Mouse (Mus musculus): ENCODE measurements around the gene Gnai1. TPM values are rescaled to one million over a fixed set of nuclear protein-coding genes. Genes with fewer than 3 reads are reported as not detected.

The Gnai1 gene
- polyA plus RNA-seq, 1 experiment from 2014 or later = 25.8 TPM

DNA sequence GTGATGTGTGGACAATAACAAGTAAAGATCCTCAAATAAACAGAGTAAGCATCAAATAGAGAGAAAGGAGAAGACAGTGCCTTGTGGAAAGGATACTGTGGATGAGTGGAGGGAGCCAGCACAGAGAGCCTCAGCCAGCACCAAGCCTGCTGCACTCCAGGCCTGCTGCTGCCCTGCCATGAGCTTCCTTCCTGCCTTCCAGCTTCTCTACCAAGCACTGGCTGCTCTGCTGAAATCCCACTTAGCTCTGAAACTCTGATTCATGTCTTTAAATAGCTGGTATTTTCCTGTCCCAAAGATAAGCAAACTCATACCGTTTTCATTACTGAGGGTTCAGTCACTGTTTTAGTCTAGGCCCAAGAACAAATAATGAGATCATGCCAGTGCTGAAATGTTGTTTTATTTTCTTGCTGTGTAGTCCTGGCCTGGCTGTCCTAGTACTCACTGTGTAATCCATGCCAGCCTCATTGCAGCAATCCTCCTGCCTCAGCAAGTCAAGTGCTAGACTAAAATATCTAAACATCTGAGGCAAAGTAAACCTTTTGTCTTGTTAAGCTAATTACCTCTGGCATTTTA is 52.8 kb downstream of the Gnai1 start:
- Histone ChIP-seq H3K9me3 (ENCODE audit: control insufficient read depth, low read length) (no peaks in the 10 kb centered on the region), H3K9ac (ENCODE audit: low read depth, low read length) (no peak overlapping the region), H3K27ac (ENCODE audit: low read depth, low read length) (no peak overlapping the region), H3K36me3 (ENCODE audit: control insufficient read depth, insufficient read depth, low read length) (no peaks in the 10 kb centered on the region), H3K4me1 (replicated peaks; ENCODE audit: control insufficient read depth, insufficient read depth, low read length) (no peaks in the 10 kb centered on the region), H3K4me3 (ENCODE audit: low read depth, low read length) (no peak overlapping the region), H3K4me2 (replicated peaks; ENCODE audit: low read depth, low read length) (no peak overlapping the region), H3K27me3 (ENCODE audit: control insufficient read depth, insufficient read depth, low read length) (no peaks in the 10 kb centered on the region)
- no peak for DNase-seq (ENCODE audit: low spot score)
- ATAC-seq (ENCODE audit: low FRiP score) = no peak
- 65% methylated on average over 1 of the region's 1 CpGs for WGBS

DNA sequence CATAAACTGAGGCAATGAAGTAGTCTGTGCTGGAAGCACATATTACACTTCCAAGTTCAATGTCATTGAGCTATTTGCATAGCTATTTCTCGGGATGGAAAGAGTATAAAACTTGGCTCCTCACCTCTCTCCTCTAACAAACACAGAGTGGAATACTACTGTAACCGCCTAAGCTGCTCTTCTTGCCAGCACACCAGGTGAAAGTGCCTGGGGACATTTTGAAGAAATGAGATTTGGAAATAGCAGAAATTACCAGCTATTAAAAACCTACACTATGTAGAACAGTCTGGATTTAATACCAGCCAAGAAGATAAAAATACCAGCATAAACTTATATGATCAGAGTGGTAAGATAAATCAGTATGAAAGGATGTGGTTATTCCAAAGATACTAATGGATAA is 63.6 kb downstream of the Gnai1 start:
- no peaks in the 10 kb centered on the region for H3K4me1 ChIP-seq (replicated peaks; ENCODE audit: control insufficient read depth, insufficient read depth, low read length)
- 81% methylated on average over 2 of the region's 2 CpGs for WGBS
- ATAC-seq (ENCODE audit: low FRiP score) = no peak

DNA sequence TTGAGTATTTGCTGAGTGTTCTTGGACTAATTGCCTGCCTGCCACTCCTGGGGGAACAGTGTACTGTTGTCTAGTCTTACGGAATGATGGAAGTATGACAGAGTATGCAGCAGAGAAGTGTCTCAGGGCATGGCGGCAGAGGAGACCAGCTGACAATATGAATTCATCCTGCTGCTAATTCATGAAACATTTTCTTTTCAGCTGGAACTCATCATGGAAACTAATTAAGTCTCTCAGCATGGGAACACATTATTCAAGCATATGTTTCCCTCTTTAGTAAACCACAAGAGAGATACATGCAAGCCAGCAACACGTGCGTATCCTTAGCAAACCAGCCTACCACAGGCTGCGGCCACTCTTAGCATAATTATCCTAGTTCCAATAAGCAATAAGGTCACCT is 67.4 kb downstream of the Gnai1 start:
- peak; percentile 63 for ATAC-seq (ENCODE audit: low FRiP score)
- WGBS = 66% methylated on average over 5 of the region's 5 CpGs
- Histone ChIP-seq H3K9me3 (ENCODE audit: control insufficient read depth, low read length) (no peaks in the 10 kb centered on the region), H3K27ac (ENCODE audit: low read depth, low read length) (no peak overlapping the region), H3K4me1 (replicated peaks; ENCODE audit: control insufficient read depth, insufficient read depth, low read length) (no peaks in the 10 kb centered on the region), H3K4me3 (ENCODE audit: low read depth, low read length) (no peak overlapping the region), H3K4me2 (replicated peaks; ENCODE audit: low read depth, low read length) (no peak overlapping the region), H3K9ac (ENCODE audit: low read depth, low read length) (no peak overlapping the region), H3K27me3 (ENCODE audit: control insufficient read depth, insufficient read depth, low read length) (no peaks in the 10 kb centered on the region), H3K36me3 (ENCODE audit: control insufficient read depth, insufficient read depth, low read length) (no peaks in the 10 kb centered on the region)
- DNase-seq (ENCODE audit: low spot score) = no peak

More for the DNA sequence above, 63.6 kb downstream of the Gnai1 start:
- no peaks in the 10 kb centered on the region for H3K36me3 ChIP-seq (ENCODE audit: control insufficient read depth, insufficient read depth, low read length)
- H3K4me3 ChIP-seq (ENCODE audit: low read depth, low read length) = no peak overlapping the region
- no peak overlapping the region for H3K9ac ChIP-seq (ENCODE audit: low read depth, low read length)
- no peaks in the 10 kb centered on the region for H3K9me3 ChIP-seq (ENCODE audit: control insufficient read depth, low read length)
- no peak overlapping the region for H3K27ac ChIP-seq (ENCODE audit: low read depth, low read length)
- no peaks in the 10 kb centered on the region for H3K27me3 ChIP-seq (ENCODE audit: control insufficient read depth, insufficient read depth, low read length)
- DNase-seq (ENCODE audit: low spot score) = no peak
- H3K4me2 ChIP-seq (replicated peaks; ENCODE audit: low read depth, low read length) = no peak overlapping the region

DNA sequence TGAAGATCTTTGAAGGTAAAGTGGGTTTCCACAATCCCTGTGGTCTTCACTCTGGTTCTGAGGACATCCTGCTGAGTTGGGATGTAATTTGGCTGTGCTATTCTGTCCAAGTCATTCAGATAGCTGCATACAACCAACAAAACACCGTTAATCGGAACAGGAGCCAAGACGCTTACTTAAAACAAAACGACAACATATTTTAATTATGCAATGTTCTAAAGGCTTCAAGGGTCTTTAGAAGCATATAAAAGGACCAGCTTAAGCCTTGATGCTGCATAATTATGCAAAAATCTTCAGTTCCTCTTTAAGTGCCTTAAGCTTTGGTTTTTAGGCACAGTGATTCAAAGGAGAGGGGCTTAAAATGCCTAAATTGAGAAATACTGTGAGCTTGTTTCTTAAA is 70.6 kb downstream of the Gnai1 start:
- no peak overlapping the region for H3K27ac ChIP-seq (ENCODE audit: low read depth, low read length)
- ATAC-seq (ENCODE audit: low FRiP score) (no peak), DNase-seq (ENCODE audit: low spot score) (no peak)
- H3K9me3 ChIP-seq (ENCODE audit: control insufficient read depth, low read length) = no peaks in the 10 kb centered on the region; the same call in 1 of the 2 replicates
- WGBS = 78% methylated on average over 4 of the region's 4 CpGs
- H3K4me1 ChIP-seq (replicated peaks; ENCODE audit: control insufficient read depth, insufficient read depth, low read length) = no peaks in the 10 kb centered on the region
- H3K4me2 ChIP-seq (replicated peaks; ENCODE audit: low read depth, low read length) = no peak overlapping the region
- no peaks in the 10 kb centered on the region for H3K27me3 ChIP-seq (ENCODE audit: control insufficient read depth, insufficient read depth, low read length)
- no peak overlapping the region for H3K4me3 ChIP-seq (ENCODE audit: low read depth, low read length)
- H3K36me3 ChIP-seq (ENCODE audit: control insufficient read depth, insufficient read depth, low read length) = no peaks in the 10 kb centered on the region
- no peak overlapping the region for H3K9ac ChIP-seq (ENCODE audit: low read depth, low read length)

DNA sequence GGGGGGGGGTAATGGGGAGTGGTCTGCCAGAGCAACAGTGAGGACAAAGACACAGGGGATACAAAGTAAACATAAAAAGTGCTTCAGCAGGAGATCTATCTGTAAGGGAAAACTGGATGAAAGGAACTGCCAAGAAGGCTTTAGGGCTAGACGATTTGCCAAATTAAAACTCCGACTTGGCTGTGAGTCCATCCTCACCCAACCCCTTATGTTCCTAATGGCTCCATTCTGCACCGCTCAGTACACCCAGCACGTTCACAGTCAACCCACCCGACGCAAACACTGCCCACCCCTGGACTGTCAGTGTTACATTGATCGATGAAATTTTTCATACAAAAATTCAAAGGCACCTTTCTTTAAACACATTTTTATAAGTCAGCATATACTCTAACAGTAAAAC is 71.5 kb downstream of the Gnai1 start:
- Histone ChIP-seq H3K4me1 (replicated peaks; ENCODE audit: control insufficient read depth, insufficient read depth, low read length) (no peaks in the 10 kb centered on the region), H3K9me3 (ENCODE audit: control insufficient read depth, low read length) (no peaks in the 10 kb centered on the region; the same call in 1 of the 2 replicates), H3K27me3 (ENCODE audit: control insufficient read depth, insufficient read depth, low read length) (no peaks in the 10 kb centered on the region), H3K4me3 (ENCODE audit: low read depth, low read length) (no peak overlapping the region), H3K36me3 (ENCODE audit: control insufficient read depth, insufficient read depth, low read length) (no peaks in the 10 kb centered on the region), H3K9ac (ENCODE audit: low read depth, low read length) (no peak overlapping the region), H3K27ac (ENCODE audit: low read depth, low read length) (no peak overlapping the region), H3K4me2 (replicated peaks; ENCODE audit: low read depth, low read length) (no peak overlapping the region)
- ATAC-seq (ENCODE audit: low FRiP score) (no peak), DNase-seq (ENCODE audit: low spot score) (no peak)
- 86% methylated on average over 7 of the region's 7 CpGs for WGBS

DNA sequence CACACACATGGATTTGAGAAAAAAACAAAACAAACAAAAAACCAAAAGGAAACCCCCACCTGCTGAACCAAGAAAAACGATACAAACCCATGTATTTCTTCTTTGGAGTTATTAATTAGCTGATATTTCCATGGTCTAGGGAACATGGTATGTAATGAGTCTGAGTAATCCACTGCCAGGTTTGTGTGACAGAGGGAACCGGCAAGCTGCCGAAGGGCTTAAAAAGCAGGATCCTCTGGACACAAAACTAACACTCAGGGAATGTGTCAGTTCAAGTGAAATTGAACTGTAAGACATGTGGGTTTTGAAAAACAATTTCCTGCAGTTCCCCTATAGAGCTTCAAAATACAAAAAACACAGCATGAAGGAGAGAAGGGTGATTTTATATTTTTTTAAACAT is 72.1 kb downstream of the Gnai1 start:
- Histone ChIP-seq H3K27me3 (ENCODE audit: control insufficient read depth, insufficient read depth, low read length) (no peaks in the 10 kb centered on the region), H3K4me2 (replicated peaks; ENCODE audit: low read depth, low read length) (no peak overlapping the region), H3K9ac (ENCODE audit: low read depth, low read length) (no peak overlapping the region), H3K27ac (ENCODE audit: low read depth, low read length) (no peak overlapping the region), H3K4me3 (ENCODE audit: low read depth, low read length) (no peak overlapping the region), H3K9me3 (ENCODE audit: control insufficient read depth, low read length) (no peaks in the 10 kb centered on the region; the same call in 1 of the 2 replicates), H3K36me3 (ENCODE audit: control insufficient read depth, insufficient read depth, low read length) (no peaks in the 10 kb centered on the region), H3K4me1 (replicated peaks; ENCODE audit: control insufficient read depth, insufficient read depth, low read length) (no peaks in the 10 kb centered on the region)
- no peak for ATAC-seq (ENCODE audit: low FRiP score)
- 92% methylated on average over 3 of the region's 3 CpGs for WGBS
- no peak for DNase-seq (ENCODE audit: low spot score)

DNA sequence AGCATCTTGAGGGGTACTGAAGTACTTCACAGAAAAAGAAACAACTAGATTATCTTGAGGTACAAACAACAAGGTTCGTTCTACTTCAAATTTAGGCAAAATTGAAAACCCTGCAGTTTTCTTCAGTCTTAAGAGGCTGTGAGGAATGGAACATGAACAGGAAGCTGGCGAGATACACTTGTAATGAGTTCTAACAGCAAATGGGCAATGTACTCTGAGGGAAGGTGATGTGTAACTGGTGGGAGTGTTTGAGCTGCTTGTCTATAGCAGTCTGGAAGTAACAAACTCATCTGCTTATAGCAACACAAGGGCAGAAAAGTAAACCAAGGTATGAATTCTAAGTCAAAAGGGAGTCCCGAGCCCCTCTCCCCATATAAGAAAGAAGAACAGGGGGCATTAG is 78.1 kb downstream of the Gnai1 start:
- Histone ChIP-seq H3K4me3 (ENCODE audit: low read depth, low read length) (no peak overlapping the region), H3K4me1 (replicated peaks; ENCODE audit: control insufficient read depth, insufficient read depth, low read length) (no peaks in the 10 kb centered on the region), H3K4me2 (replicated peaks; ENCODE audit: low read depth, low read length) (no peak overlapping the region), H3K27me3 (ENCODE audit: control insufficient read depth, insufficient read depth, low read length) (no peaks in the 10 kb centered on the region), H3K9me3 (ENCODE audit: control insufficient read depth, low read length) (no peaks in the 10 kb centered on the region; the same call in 1 of the 2 replicates), H3K9ac (ENCODE audit: low read depth, low read length) (no peak overlapping the region), H3K36me3 (ENCODE audit: control insufficient read depth, insufficient read depth, low read length) (no peaks in the 10 kb centered on the region), H3K27ac (ENCODE audit: low read depth, low read length) (no peak overlapping the region)
- ATAC-seq (ENCODE audit: low FRiP score) = no peak
- DNase-seq (ENCODE audit: low spot score) = no peak
- 87% methylated on average over 3 of the region's 3 CpGs for WGBS

DNA sequence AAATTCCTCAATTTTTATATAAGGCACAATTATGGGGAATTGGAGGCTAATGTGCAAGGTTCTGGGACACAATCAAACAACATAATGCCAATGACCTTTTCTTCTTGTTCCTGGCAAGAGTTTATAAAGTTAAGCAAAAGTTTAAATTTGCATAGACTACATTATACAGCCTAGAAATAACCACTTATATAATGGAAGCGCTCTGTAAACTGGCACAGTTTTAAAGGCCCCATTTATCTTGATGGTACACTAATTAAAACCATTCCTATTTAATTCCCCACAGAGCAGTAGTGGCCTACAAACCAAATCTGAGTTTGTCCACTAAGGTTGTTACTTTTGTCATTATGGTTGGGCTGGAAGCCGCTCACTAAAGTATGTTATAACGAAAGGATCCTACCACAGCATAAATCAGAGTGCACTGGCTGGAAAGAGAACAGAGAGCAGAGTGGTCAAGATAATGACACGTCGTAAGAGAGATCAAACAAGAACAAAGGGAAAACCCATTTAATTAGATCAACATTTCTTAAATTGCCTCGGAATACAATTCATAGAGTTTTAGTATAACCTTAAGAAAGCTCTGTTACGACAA is 85.7 kb downstream of the Gnai1 start:
- WGBS = 95% methylated on average over 7 of the region's 7 CpGs
- H3K9me3 ChIP-seq (ENCODE audit: control insufficient read depth, low read length) = no peaks in the 10 kb centered on the region

More for the DNA sequence above, 85.7 kb downstream of the Gnai1 start:
- no peak overlapping the region for H3K4me2 ChIP-seq (replicated peaks; ENCODE audit: low read depth, low read length)
- no peak for ATAC-seq (ENCODE audit: low FRiP score)
- no peak overlapping the region for H3K9ac ChIP-seq (ENCODE audit: low read depth, low read length)
- H3K27me3 ChIP-seq (ENCODE audit: control insufficient read depth, insufficient read depth, low read length) = no peaks in the 10 kb centered on the region
- DNase-seq (ENCODE audit: low spot score) = no peak
- no peak overlapping the region for H3K27ac ChIP-seq (ENCODE audit: low read depth, low read length)
- no peak overlapping the region for H3K4me3 ChIP-seq (ENCODE audit: low read depth, low read length)
- no peaks in the 10 kb centered on the region for H3K36me3 ChIP-seq (ENCODE audit: control insufficient read depth, insufficient read depth, low read length)
- H3K4me1 ChIP-seq (replicated peaks; ENCODE audit: control insufficient read depth, insufficient read depth, low read length) = no peaks in the 10 kb centered on the region

All from hindbrain, embryonic 11.5 days (tissue).